8 mouse cellular contexts compared by ENCODE assay signal in the genomic region with DNA sequence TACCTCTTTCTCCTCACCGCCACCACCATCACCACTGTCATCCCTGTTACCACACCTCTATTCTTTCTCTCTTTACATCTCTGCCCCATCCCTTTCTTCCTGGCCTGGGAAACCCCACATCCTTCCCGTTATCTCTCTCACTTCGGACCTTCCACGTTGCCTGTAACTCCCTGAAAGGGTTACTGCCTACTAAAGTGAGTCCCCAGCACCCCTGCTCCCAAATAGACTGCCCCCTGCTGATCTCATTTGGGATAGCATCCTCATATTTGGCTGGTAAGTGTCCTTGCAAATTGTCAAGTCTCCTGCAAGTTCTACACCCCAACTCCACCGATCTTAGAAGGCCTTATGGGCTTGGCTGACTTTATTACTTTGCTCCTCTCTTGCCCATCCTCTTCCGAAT. TPM values are rescaled to one million over a fixed set of nuclear protein-coding genes. Genes with fewer than 3 reads are reported as not detected.
DNase-seq lines count a peak whose midpoint lies in the region; ATAC-seq and TF ChIP-seq lines count a peak whose summit lies in the region.

No protein-coding gene starts in this region.

- TF ChIP-seq EP300 in CH12.LX (IDR thresholded peaks at IDR 0.05; ENCODE audit: low read length) = no peak
- no peak for TF ChIP-seq EP300 in stomach, postnatal 0 days (optimal IDR thresholded peaks at IDR 0.05)

- peaks cover 5% of the 10 kb centered on the region in 2 experiments for H3K4me1 ChIP-seq in CH12.LX (ENCODE audit: control insufficient read depth in 1 of 2, insufficient read depth in 2 of 2)
- H3K4me1 ChIP-seq in cortical plate, adult 2 months (ENCODE audit: control insufficient read depth, insufficient read depth, low read length) = no peaks in the 10 kb centered on the region
- no peaks in the 10 kb centered on the region for H3K4me1 ChIP-seq in stomach, postnatal 0 days (replicated peaks; ENCODE audit: control insufficient read depth, insufficient read depth)

- H3K79me2 ChIP-seq in CH12.LX (replicated peaks; ENCODE audit: control insufficient read depth, extremely low read depth, insufficient read depth, poor library complexity, severe bottlenecking) = no peaks in the 10 kb centered on the region

- H3K4me3 ChIP-seq in CH12.LX (replicated peaks in 1 of 3; ENCODE audit: low read depth in 2 of 3, low read length in 2 of 3, poor library complexity in 1 of 3) = no peak overlapping the region
- no peak overlapping the region for H3K4me3 ChIP-seq in cortical plate, adult 2 months (ENCODE audit: insufficient read depth, low read length)
- H3K4me3 ChIP-seq in stomach, postnatal 0 days (ENCODE audit: low read depth, low read length) = no peak overlapping the region

- H3K9ac ChIP-seq in CH12.LX (ENCODE audit: insufficient read depth, low read depth) = no peak overlapping the region
- H3K9ac ChIP-seq in stomach, postnatal 0 days (ENCODE audit: low read length) = no peak overlapping the region

- peak; percentile 51 to 68; a peak in 3 of 4 replicates for TF ChIP-seq CTCF in CH12.LX (conservative IDR thresholded peaks at IDR 0.05 in 1 of 2, IDR thresholded peaks at IDR 0.05 in 1 of 2; ENCODE audit: low read depth in 2 of 2, low read length in 2 of 2)
- peak; percentile 62 for TF ChIP-seq CTCF in cortical plate, adult 2 months (IDR thresholded peaks at IDR 0.05; ENCODE audit: extremely low read depth, insufficient read depth, low read length)
- TF ChIP-seq CTCF in stomach, postnatal 0 days (IDR thresholded peaks at IDR 0.05; ENCODE audit: low read depth) = peak; percentile 74

- in situ Hi-C loops in CH12.LX (cut with MboI; ENCODE audit: low pct_ligation_motif_present, low pct_unique_long_range_greater_than_20kb, low sequenced_read_pairs) = no loop called here

- peaks cover 70 to 90% of the 10 kb centered on the region in 2 experiments for H3K36me3 ChIP-seq in CH12.LX (replicated peaks in 1 of 2; ENCODE audit: control insufficient read depth in 1 of 2, insufficient read depth in 1 of 2, low read length in 1 of 2)
- peaks cover 6% of the 10 kb centered on the region; the same call in 1 of the 2 replicates for H3K36me3 ChIP-seq in stomach, postnatal 0 days (ENCODE audit: control insufficient read depth, insufficient read depth, low read length)

- dilution Hi-C loops in CH12.LX (cut with MboI; ENCODE audit: extremely low pct_ligation_motif_present, extremely low pct_unique_long_range_greater_than_20kb, low sequenced_read_pairs) = no loop called here

- H3K27me3 ChIP-seq in CH12.LX (replicated peaks) = no peaks in the 10 kb centered on the region
- no peaks in the 10 kb centered on the region for H3K27me3 ChIP-seq in stomach, postnatal 0 days (ENCODE audit: control insufficient read depth, insufficient read depth, low read length)

- ATAC-seq in stomach, postnatal 0 days (ENCODE audit: low FRiP score, low TSS enrichment) = no peak
- no peak for ATAC-seq in activated CD4-positive, CD25-positive, alpha-beta regulatory T cell, adult 4 months

- peaks cover 13% of the 10 kb centered on the region for H3K9me3 ChIP-seq in CH12.LX (replicated peaks; ENCODE audit: low read length)
- no peaks in the 10 kb centered on the region for H3K9me3 ChIP-seq in stomach, postnatal 0 days (ENCODE audit: control insufficient read depth, low read length)

- 0 out of 2 replicates have a peak, but pooled peaks have one; percentile 3 for TF ChIP-seq RAD21 in CH12.LX (IDR thresholded peaks at IDR 0.05; ENCODE audit: low read depth, low read length)

- DNase-seq in cerebellum, adult 11 months = peak; percentile 35
- no peak for DNase-seq in cerebellum, postnatal 4 days (ENCODE audit: low spot score in 2 of 2)
- DNase-seq in kidney, postnatal 4 days = peak; percentile 46 to 55
- no peak for DNase-seq in kidney, adult 11 months
- DNase-seq in CH12.LX (ENCODE audit: extremely low read depth) = peak; percentile 53
- DNase-seq in stomach, postnatal 0 days (ENCODE audit: low spot score) = no peak

- no peak for TF ChIP-seq POLR2A in CH12.LX (IDR thresholded peaks at IDR 0.05; ENCODE audit: low read depth, low read length)
- TF ChIP-seq POLR2A in cortical plate, adult 2 months (IDR thresholded peaks at IDR 0.05; ENCODE audit: extremely low read depth, insufficient read depth, low read length) = no peak

- H3K27ac ChIP-seq in CH12.LX (ENCODE audit: insufficient read depth, low read depth) = no peak overlapping the region
- no peak overlapping the region for H3K27ac ChIP-seq in cortical plate, adult 2 months (ENCODE audit: insufficient read depth, low read length)
- H3K27ac ChIP-seq in stomach, postnatal 0 days (replicated peaks) = no peak overlapping the region

- WGBS in stomach, postnatal 0 days = 57% methylated on average over 6 of the region's 6 CpGs

- no peak overlapping the region for H3K4me2 ChIP-seq in CH12.LX (ENCODE audit: insufficient read depth, low read depth, poor library complexity, severe bottlenecking)
- H3K4me2 ChIP-seq in stomach, postnatal 0 days (replicated peaks; ENCODE audit: low read depth) = no peak overlapping the region

TF ChIP-seq in CH12.LX, 34 proteins besides CTCF, POLR2A, EP300 and RAD21:
- TF ChIP-seq CHD2 (IDR thresholded peaks at IDR 0.05; ENCODE audit: low read length) (no peak), MEF2A (IDR thresholded peaks at IDR 0.05; ENCODE audit: borderline replicate concordance, low read depth, low read length) (no peak), JUND (conservative IDR thresholded peaks at IDR 0.05; ENCODE audit: low read depth, low read length) (no peak), NELFE (IDR thresholded peaks at IDR 0.05; ENCODE audit: low read depth, low read length) (no peak), E2F4 (IDR thresholded peaks at IDR 0.05; ENCODE audit: insufficient replicate concordance, low read depth, low read length) (no peak), ZNF384 (IDR thresholded peaks at IDR 0.05; ENCODE audit: low read depth, low read length) (no peak), SMC3 (IDR thresholded peaks at IDR 0.05; ENCODE audit: low read depth, low read length) (peak; percentile 61)

RNA-seq across cellular contexts. Expression of gene Gpr4, which starts 15.7 kb away (rescaled TPM):
- 0.04 and 0.08 TPM in 2 replicates for total RNA-seq in CH12.LX (2012; rRNA removed)
- total RNA-seq in CH12.LX (2014; rRNA removed) = not detected in 2 replicates
- 0.14 and 0.31 TPM in 2 replicates for polyA plus RNA-seq in CH12.LX (2012; ENCODE audit: insufficient read length, low read depth)
- polyA plus RNA-seq in cortical plate, adult 2 months (2012; rRNA removed) = 6.1 and 6.5 TPM in 2 replicates
- 0.85 and 1.3 TPM in 2 replicates for polyA plus RNA-seq in stomach, postnatal 0 days (2015; fragmentation: Nextera tagmentation; extraction: Ambion mirVana)
- under 1 TPM in 1 of 2 experiments, not detected in 1; 0.30 TPM for polyA plus RNA-seq in activated CD4-positive, CD25-positive, alpha-beta regulatory T cell, adult 4 months (2017; shearing (Covaris generic))

RNA-seq across cellular contexts. Expression of gene Eml2, which starts 20.5 kb away (rescaled TPM):
- 32.4 and 52.4 TPM in 2 replicates for total RNA-seq in CH12.LX (2012; rRNA removed)
- 12.3 and 15.6 TPM in 2 replicates for total RNA-seq in CH12.LX (2014; rRNA removed)
- 29.1 and 30.8 TPM in 2 replicates for polyA plus RNA-seq in CH12.LX (2012; ENCODE audit: insufficient read length, low read depth)
- 156 and 157 TPM in 2 replicates for polyA plus RNA-seq in cortical plate, adult 2 months (2012; rRNA removed)
- 8.4 and 8.8 TPM in 2 replicates for polyA plus RNA-seq in stomach, postnatal 0 days (2015; fragmentation: Nextera tagmentation; extraction: Ambion mirVana)
- 10 to 100 TPM in 1 of 2 experiments, 1 to 10 TPM in 1; 5.2 to 16.9 TPM for polyA plus RNA-seq in activated CD4-positive, CD25-positive, alpha-beta regulatory T cell, adult 4 months (2017; shearing (Covaris generic))

RNA-seq across cellular contexts. Expression of gene Gipr, which starts 30.7 kb away (rescaled TPM):
- total RNA-seq in CH12.LX (2012; rRNA removed) (0.04 TPM in 1 of 2 replicates, not detected in the other), CH12.LX (2014; rRNA removed) (not detected in 2 replicates)
- 0.11 and 0.12 TPM in 2 replicates for polyA plus RNA-seq in CH12.LX (2012; ENCODE audit: insufficient read length, low read depth)
- polyA plus RNA-seq in cortical plate, adult 2 months (2012; rRNA removed) = 3.3 and 3.9 TPM in 2 replicates
- polyA plus RNA-seq in stomach, postnatal 0 days (2015; fragmentation: Nextera tagmentation; extraction: Ambion mirVana) = 0.22 and 0.27 TPM in 2 replicates
- polyA plus RNA-seq in activated CD4-positive, CD25-positive, alpha-beta regulatory T cell, adult 4 months (2017; shearing (Covaris generic)) = not detected

RNA-seq across cellular contexts. Expression of gene Opa3, which starts 31.5 kb away (rescaled TPM):
- total RNA-seq in CH12.LX (2012; rRNA removed) (11.9 and 15.7 TPM in 2 replicates), CH12.LX (2014; rRNA removed) (8.6 and 9.4 TPM in 2 replicates)
- 20.0 and 21.2 TPM in 2 replicates for polyA plus RNA-seq in CH12.LX (2012; ENCODE audit: insufficient read length, low read depth)
- 41.0 and 41.5 TPM in 2 replicates for polyA plus RNA-seq in cortical plate, adult 2 months (2012; rRNA removed)
- polyA plus RNA-seq in stomach, postnatal 0 days (2015; fragmentation: Nextera tagmentation; extraction: Ambion mirVana) = 20.3 and 20.7 TPM in 2 replicates
- polyA plus RNA-seq in activated CD4-positive, CD25-positive, alpha-beta regulatory T cell, adult 4 months (2017; shearing (Covaris generic)) = 10 to 100 TPM; 16.6 to 16.9 TPM

RNA-seq across cellular contexts. Expression of gene Snrpd2, which starts 47.2 kb away (rescaled TPM):
- total RNA-seq in CH12.LX (2012; rRNA removed) (348 and 408 TPM in 2 replicates), CH12.LX (2014; rRNA removed) (178 and 213 TPM in 2 replicates)
- polyA plus RNA-seq in CH12.LX (2012; ENCODE audit: insufficient read length, low read depth) = 177 and 193 TPM in 2 replicates
- polyA plus RNA-seq in cortical plate, adult 2 months (2012; rRNA removed) = 88.2 and 92.1 TPM in 2 replicates
- 96.9 and 103 TPM in 2 replicates for polyA plus RNA-seq in stomach, postnatal 0 days (2015; fragmentation: Nextera tagmentation; extraction: Ambion mirVana)
- polyA plus RNA-seq in activated CD4-positive, CD25-positive, alpha-beta regulatory T cell, adult 4 months (2017; shearing (Covaris generic)) = 10 to 100 TPM; 85.2 to 96.5 TPM

Comparison
In these comparisons a context has a peak if more than half of its experiments do, and no peak if none do; other contexts are left out.
1. DNase-seq: peak in cerebellum, adult 11 months (single experiment), kidney, postnatal 4 days (2 of 2) and CH12.LX (single experiment); none in cerebellum, postnatal 4 days (0 of 2), kidney, adult 11 months (single experiment) and stomach, postnatal 0 days (single experiment).
2. Peak in every context shown above with its lines, with median percentiles within 50 percentile points of each other: CTCF ChIP-seq.